Mouse (Mus musculus) lung, adult 2 months (tissue): ENCODE results near the gene Rin2.

Experiments
- CTCF ChIP-seq: fragments of 200-500 bp; IDR thresholded peaks from 2 replicates; pipeline ENCODE4 v1.5.1; 2011; ENCODE audit warnings: mild to moderate bottlenecking, low read length, control low read depth; ENCODE audit not compliant: insufficient read depth
- POLR2A ChIP-seq: fragments of 200-500 bp; IDR thresholded peaks from 2 replicates; pipeline ENCODE4 v1.6.1; 2011; ENCODE audit warnings: low read depth, mild to moderate bottlenecking, control low read depth, low read length, borderline replicate concordance; ENCODE audit errors: extremely low read depth

GRCm38 (mm10) chr2:145832836-145833221, 157.8 kb downstream of the Rin2 start:
- no peak for TF ChIP-seq CTCF
- no peak for TF ChIP-seq POLR2A
